Mouse (Mus musculus) right cerebral cortex, postnatal 36 days (tissue): ENCODE data around the gene Klhl3.

ENCODE experiments used
- DNase-seq, 2 experiments: peaks; one replicate each; pipeline ENCODE4 v3.0.0; 2022; ENCODE audit warnings: low spot score in 2 of 2, mixed read lengths in 1 of 2

Klhl3 gene

DNA sequence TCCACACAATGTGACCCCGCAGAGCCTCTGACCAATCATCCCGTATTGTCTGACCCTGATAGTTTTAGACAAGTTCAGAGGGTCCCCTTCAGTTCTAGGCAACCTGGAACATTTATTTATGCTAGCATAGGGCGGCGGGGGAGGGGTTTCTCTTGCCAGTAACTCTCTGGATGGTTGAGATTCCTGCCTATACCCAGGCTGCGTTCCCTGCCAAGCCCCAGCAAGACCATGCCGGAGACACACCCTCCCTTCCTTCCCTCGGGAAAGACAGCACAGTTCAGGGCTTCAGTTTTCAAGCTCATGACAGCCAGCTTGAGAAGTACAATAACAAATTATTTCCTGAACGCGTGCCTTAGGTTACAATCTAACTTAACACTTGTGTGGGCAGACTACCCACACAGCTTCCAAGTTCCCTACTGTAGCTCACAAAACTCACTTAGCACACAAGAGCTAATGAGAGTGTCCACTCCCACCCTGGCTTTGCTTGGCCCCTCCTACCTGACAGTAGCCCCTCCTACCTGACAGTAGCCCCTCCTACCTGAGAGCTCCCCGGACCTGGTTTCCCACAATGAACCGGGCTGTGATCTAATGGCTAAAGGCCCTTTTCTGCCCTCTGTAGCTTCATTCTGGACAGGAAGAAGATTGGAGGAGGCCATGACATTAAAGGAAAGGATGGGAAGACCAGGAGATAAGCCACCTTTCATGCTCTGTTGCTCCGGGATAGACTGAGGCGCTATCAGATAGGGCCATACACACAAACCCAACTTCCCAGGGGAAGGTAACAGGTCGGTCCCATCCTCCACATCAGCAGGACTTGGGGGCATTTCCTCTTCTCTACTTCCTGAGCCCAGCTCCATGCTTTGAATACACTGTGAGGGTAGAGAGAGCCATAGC is 46.6 kb downstream of the Klhl3 start:
- no peak for DNase-seq

- DNase-seq: no peak
Observed at GRCm38 (mm10) chr13:58066081-58066495, 47.3 kb downstream of the Klhl3 start.

DNA sequence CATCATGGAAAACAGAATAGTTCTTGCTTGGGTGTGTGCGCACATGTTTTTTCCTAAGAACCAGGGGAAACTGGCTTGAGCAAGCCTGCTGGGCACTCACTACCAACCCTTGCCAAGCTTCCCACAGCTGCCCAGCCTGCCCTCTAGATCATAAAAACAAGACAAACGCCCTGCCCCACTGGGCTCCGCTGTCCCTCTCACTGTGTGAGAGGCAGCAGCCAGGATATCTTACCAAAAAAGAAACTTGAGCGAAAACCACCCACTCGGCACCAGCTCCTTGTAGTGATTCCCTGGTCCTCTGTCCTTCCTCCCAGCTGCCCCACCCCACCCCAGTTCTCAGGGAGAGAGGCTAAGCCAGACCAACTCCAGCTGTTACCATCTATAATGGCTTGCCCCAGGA is 48.1 kb downstream of the Klhl3 start:
- DNase-seq: no peak

DNA sequence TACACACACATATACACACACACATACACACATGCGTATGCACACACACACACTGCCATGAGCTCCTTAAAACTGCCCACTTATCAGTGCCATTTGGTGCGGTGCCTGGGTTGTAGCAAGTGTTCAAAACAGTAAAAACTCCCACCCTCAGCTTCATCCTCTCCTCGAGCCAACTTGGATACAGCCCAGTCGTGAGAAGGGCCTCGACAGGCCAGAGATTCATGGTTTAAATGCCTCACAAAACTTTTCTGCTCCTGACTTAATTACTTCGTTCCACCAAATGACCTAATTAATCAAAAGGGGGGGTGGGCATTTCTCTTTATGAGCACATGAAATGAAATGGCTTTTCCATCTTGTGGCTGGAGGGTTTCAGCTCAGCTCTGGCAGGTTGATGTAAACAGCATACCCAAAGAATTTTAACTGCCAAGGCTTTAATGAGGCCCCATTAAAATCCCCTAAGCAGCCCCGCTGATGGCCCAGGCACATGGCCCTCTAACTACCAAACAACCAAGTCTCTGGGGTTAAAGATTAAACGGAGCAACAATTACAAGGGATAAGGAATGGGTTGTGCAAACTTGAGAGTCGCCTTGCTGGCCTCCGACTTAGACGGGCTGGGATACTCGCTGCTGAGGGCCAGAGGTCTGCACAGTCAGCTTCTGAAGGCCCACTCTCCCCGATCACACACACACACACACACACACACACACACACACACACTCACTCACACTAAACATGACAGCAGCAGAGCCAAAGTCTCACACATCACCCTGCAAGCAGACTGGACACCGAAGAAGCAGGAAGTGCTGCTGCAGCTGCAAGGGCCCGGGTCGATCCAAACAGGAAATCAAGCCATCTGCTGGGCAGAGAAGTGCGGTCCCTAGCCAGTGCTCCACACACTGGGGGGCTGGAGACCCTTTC is 55.2 kb downstream of the Klhl3 start:
- DNase-seq: no peak

- DNase-seq: no peak
Observed at GRCm38 (mm10) chr13:58056618-58057017, 56.8 kb downstream of the Klhl3 start.

DNA sequence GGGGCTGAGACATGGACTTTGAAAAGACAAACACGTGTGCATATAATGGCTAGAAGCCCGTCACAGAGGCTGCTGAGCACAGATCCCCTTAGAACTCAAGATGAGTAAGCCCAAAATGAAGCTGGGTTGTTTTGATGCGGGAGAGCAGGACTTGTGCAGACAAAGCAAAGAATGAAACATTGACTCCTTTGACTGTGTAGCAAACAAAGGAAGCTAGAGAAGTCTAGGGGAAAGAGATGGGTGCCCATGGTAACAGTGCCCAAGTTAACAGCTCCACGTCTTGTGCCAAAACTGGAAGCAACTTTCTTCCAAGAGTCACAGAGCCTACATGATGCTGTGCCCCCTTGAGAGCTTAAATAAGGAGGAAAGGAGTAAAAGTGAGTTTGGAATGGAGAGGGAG is 59.8 kb downstream of the Klhl3 start:
- DNase-seq: no peak

DNA sequence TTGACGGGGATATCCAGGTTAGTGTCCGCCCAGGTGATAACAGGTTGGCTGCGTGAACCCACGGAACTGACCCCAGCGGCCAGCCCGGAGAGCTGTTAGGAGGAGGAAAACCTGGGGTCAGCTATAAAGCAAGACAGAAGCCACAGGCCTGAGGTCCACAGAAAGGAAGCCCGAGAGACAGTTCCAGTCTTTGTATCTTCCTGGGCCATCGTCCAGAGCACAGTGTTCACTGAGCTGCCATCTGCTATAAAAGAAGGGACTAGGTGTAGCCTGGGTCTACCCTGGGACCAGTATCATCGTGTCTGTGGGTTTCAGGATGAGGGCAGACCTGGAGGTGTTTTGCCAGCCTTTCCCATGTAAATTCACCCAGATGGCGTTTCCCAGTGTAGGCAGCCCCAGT is 61.7 kb downstream of the Klhl3 start:
- no peak for DNase-seq

DNA sequence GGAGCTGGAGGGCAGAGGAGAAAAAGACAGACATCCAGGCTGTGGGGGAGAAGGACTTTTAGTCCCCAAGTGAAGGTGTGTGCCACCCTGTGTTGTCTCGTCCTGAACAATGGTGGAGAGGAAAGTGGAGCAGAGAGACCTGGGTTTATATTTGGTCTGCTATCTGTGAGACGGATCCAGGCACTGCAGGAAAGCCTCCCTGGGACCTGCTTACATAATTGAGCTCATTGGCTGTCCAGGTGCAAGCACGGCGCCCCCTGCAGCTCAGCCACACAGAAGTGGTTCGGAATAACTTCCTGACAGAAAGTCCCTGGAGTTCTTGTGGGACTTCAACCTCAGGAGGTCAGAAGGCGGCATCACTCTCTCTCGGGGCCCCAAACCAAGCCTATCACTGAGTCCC is 62.1 kb downstream of the Klhl3 start:
- no peak for DNase-seq

DNA sequence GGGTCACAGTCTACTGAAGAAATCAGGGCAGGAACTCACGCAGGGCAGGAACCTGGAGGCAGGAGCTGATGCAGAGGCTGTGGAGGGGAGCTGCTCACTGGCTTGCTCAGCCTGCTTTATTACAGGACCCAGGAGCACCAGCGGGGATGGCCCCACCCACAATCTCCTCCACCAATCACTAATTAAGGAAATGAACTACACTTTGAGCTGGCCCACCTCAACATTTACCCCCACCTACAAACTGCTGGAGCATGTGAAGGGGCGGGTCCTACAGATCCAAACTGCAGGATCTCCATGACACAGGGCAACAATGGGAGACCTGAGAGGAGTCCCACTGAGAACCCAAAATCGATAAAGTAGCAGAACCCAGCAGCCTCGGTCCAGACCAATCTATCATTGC is 64.3 kb downstream of the Klhl3 start:
- no peak for DNase-seq

- DNase-seq: no peak
Observed at GRCm38 (mm10) chr13:58048076-58048475, 65.3 kb downstream of the Klhl3 start.

GRCm38 (mm10) chr13:58046178-58046577 is 67.2 kb downstream of the Klhl3 start:
- no peak for DNase-seq

DNA sequence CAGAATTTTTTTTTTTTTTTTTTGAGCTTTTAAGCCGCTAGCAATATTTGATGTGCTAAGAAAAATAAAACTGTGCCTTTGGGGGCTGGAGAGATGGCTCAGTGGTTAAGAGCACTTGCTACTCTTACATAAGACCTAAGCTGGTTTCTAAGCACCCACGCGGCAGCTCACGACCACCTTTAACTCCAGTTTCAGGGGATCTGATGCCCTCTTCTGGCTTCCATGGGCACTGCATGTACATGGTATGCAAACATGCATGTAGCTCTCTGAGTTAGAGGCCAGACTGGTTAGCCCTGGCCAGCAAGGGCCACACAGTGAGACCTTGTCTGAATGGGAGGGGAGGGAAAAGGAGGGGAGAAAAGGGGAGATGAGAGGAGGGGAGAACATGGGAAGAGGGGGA is 68.1 kb downstream of the Klhl3 start:
- no peak for DNase-seq

GRCm38 (mm10) chr13:58043278-58043677 is 70.1 kb downstream of the Klhl3 start:
- no peak for DNase-seq

DNA sequence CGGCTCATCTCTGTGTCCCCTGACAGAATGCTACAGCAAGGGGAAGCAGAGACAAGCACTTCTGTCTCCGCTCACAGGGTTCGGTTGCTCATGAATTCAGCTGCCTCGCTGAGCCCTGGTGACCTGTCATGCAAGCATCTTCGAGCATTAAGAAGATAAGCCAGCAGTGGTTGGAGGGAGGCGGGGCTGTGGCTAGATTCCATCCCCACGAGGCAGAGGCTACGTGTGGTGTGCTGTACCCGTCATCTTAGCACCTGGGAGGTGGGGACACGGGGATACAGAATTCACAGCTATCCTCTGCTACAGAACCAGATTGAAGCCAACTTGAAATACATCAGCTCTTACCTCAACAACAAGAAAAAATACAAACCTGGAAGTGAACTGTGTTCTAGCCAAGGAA is 73.3 kb downstream of the Klhl3 start:
- DNase-seq: no peak

- no peak for DNase-seq
Observed at GRCm38 (mm10) chr13:58037506-58037905, 75.9 kb downstream of the Klhl3 start.

DNA sequence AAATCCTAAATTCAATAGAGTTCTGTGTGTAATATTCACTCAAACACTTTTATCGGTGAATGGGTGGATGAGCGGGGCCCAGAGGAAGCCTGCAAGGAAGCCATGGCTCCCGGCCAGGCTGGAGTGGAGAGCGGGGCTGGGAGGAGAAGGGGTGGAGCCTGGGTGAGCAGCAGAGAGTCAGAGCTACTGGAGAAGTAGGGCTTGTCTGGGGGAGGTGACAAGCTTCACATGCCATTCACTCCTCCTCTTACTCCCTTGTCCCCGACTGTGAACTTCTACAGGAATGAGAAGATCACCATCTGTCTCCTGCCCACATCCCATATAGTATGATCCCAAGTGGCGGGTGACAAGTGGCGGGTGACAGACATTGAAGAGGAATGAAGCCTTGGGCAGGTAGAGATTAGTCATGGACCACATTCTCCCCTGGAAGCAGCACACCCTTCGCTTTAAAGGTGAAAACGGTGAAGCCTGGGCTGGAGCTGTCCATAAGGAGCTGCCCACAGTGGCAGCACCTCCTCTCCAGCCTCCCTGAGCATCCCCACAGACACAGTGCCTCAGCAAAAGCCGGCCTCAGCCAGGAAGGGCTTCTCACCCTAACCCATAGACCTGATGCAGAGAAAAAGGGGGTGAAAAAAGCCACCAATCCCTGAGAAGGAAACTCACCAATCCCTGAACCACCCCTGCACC is 77.8 kb downstream of the Klhl3 start:
- DNase-seq: peak; percentile 39 to 60

DNA sequence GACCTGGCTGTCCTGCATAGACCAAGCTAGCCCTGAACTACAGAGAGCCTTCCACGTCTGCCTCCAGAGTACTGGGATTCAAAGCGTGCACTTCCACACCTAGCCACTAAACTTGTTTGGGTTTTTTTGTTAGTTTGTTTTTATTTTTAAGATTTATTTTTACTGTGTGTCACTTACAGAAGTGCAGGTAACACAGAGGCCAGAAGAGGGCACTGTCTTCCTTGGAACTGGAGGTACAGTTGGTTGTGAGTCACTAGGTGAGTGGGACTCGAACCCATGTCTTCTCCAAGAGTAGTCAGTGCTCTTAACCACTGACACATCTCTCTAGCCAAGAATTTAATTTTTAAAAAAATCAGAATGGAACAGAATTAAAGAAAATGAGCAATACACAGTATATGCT is 78.4 kb downstream of the Klhl3 start:
- DNase-seq: no peak

DNA sequence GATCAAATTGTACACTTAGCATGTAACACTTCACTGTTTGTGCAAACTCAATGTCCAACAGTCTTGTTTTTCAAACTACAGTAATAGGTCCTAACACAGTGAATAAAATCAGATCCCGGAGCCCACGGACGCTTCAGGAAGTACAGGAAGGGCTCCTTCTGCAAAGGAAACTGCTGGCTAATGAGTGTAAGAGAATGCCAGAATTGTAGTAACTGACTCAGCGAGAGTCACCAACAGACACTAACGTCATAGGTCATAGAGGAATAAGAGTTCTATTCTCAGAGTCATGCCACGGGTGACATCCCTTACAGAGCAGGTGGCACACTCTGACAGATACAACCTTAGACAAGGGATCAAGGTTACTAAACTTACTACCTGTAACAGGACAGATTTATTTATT is 78.9 kb downstream of the Klhl3 start:
- no peak for DNase-seq

- peak in 1 of 2 experiments; percentile 34 for DNase-seq
Observed at GRCm38 (mm10) chr13:58031755-58032154, 81.6 kb downstream of the Klhl3 start.

DNA sequence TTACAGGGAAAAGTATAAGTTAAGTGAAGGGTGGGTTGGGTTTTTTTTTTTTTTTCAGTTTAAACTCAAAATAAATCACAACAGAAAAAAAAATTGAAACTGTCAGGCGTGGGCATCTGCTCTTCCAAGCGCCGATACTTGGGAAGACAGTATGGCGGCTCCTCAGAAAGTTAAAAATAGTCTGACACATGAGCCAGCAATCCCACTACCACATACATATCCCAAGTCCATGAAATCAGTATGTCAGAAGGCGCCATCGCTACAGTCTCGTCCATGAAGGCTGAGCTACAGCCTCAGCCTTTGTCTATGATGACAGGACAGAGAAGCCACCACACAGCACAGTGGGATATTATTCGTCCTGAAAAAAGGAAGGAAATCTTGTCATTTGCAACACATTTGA is 86.3 kb downstream of the Klhl3 start:
- no peak for DNase-seq

GRCm38 (mm10) chr13:58025701-58026414 is 87.5 kb downstream of the Klhl3 start:
- no peak for DNase-seq
